Mouse (Mus musculus): ENCODE data around the gene Vps53.

GRCm38 (mm10) chr11:76101154-76101553 is 78.3 kb downstream of the Vps53 start:
- TF ChIP-seq CTCF (IDR thresholded peaks at IDR 0.05; ENCODE audit: low read depth, low read length) (no peak), POLR2A (IDR thresholded peaks at IDR 0.05; ENCODE audit: extremely low read depth, insufficient read depth, low read length) (no peak)
